Mouse (Mus musculus): Measurements from ENCODE around the gene Olfr799. TPM values are rescaled to one million over a fixed set of nuclear protein-coding genes. Genes with fewer than 3 reads are reported as not detected.

Olfr799 gene
- total RNA-seq (2012; rRNA removed) (not detected in 2 replicates), polyA plus RNA-seq (2012; ENCODE audit: insufficient read depth in 1 of 2, insufficient read length in 2 of 2, low read depth in 1 of 2, low replicate concordance in 2 of 2, missing spikeins in 1 of 2) (not detected)

DNA sequence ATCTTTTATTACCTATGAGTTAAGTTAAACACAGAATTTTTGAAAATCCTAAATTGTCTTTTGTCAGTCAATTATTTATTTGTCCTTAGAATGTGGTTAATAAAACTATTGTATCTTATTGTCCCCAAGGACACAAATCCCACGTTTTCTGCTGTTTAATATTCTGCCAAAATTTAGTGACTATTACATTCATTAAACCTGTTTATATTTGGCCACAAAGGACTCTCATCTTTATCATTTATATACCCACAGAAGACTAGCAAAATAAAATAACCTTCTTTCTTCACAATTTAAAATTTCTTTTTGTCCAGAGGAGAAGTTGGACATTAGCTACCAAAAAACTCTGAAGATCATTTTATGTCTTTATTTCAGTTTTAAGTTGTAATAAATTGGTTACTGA is at the start of gene Olfr799:
Gene Olfr799 (plus strand): TSS at position 301 of the 400 bp plus-strand sequence.
- H3K27me3 ChIP-seq (ENCODE audit: control insufficient read depth in 1 of 2, insufficient read depth in 2 of 2, low read length in 2 of 2): no peaks in the 10 kb centered on the region
- no peaks in the 10 kb centered on the region for H3K79me2 ChIP-seq (ENCODE audit: control insufficient read depth, insufficient read depth, low read length, poor library complexity)
- TF ChIP-seq NELFE (IDR thresholded peaks at IDR 0.05; ENCODE audit: low read depth, low read length): no peak
- no peak for TF ChIP-seq MEF2A (IDR thresholded peaks at IDR 0.05; ENCODE audit: extremely low read depth, insufficient replicate concordance, low read depth, low read length, poor library complexity, severe bottlenecking)
- TF ChIP-seq MYB (IDR thresholded peaks at IDR 0.05; ENCODE audit: low read depth, low read length): no peak
- TF ChIP-seq ZNF384 (IDR thresholded peaks at IDR 0.05; ENCODE audit: low read depth, low read length): no peak
- no peak for TF ChIP-seq USF2 (IDR thresholded peaks at IDR 0.05; ENCODE audit: borderline replicate concordance in 1 of 2, insufficient read depth in 1 of 2, low read depth in 1 of 2, low read length in 2 of 2)
- no peak for TF ChIP-seq POLR2AphosphoS2 (IDR thresholded peaks at IDR 0.05; ENCODE audit: low read length)
- TF ChIP-seq KAT2A (conservative IDR thresholded peaks at IDR 0.05; ENCODE audit: low read depth, low read length): no peak
- no peak for TF ChIP-seq CTCF (IDR thresholded peaks at IDR 0.05 in 2 of 3, conservative IDR thresholded peaks at IDR 0.05 in 1 of 3; ENCODE audit: control insufficient read depth in 1 of 3, insufficient read depth in 1 of 3, low read depth in 2 of 3, low read length in 3 of 3, poor library complexity in 1 of 3, severe bottlenecking in 1 of 3)
- TF ChIP-seq USF1 (IDR thresholded peaks at IDR 0.05; ENCODE audit: low read depth, low read length): no peak
- no peak for TF ChIP-seq ELF1 (IDR thresholded peaks at IDR 0.05; ENCODE audit: low read depth, low read length)
- no peak for TF ChIP-seq ZC3H11A (IDR thresholded peaks at IDR 0.05; ENCODE audit: low read depth, low read length)
- no peak for TF ChIP-seq MAZ (IDR thresholded peaks at IDR 0.05; ENCODE audit: low read depth, low read length)
- no peak for TF ChIP-seq POLR2AphosphoS5 (IDR thresholded peaks at IDR 0.05; ENCODE audit: borderline replicate concordance, low read depth, low read length)
- TF ChIP-seq CHD1 (IDR thresholded peaks at IDR 0.05; ENCODE audit: low read depth, low read length): no peak
- no peak for TF ChIP-seq SMC3 (IDR thresholded peaks at IDR 0.05; ENCODE audit: low read depth, low read length)
- TF ChIP-seq HCFC1 (IDR thresholded peaks at IDR 0.05; ENCODE audit: low read depth, low read length): no peak
- no peak for TF ChIP-seq ETS1 (IDR thresholded peaks at IDR 0.05; ENCODE audit: low read depth, low read length)
- no peak for TF ChIP-seq TCF12 (IDR thresholded peaks at IDR 0.05; ENCODE audit: low read depth, low read length)
- TF ChIP-seq GATA1 (IDR thresholded peaks at IDR 0.05; ENCODE audit: low read depth, low read length): no peak
- no peak within 1 kb of the TSS for H3K27ac ChIP-seq (ENCODE audit: control insufficient read depth, low read depth, low read length)
- H3K4me1 ChIP-seq (ENCODE audit: control insufficient read depth in 1 of 2, insufficient read depth in 2 of 2, low read length in 2 of 2): no peaks in the 10 kb centered on the region
- no peak within 1 kb of the TSS for H3K4me3 ChIP-seq (ENCODE audit: control insufficient read depth in 1 of 2, insufficient read depth in 1 of 2, low read depth in 2 of 2, low read length in 2 of 2)
- no peak for DNase-seq (ENCODE audit: low read depth, low spot score)
- H3K36me3 ChIP-seq (ENCODE audit: control insufficient read depth in 1 of 2, insufficient read depth in 2 of 2, low read length in 2 of 2): no peaks in the 10 kb centered on the region
- no peak within 1 kb of the TSS for H3K9ac ChIP-seq (ENCODE audit: control insufficient read depth, low read depth, low read length, poor library complexity, severe bottlenecking)
- no peaks in the 10 kb centered on the region for H3K9me3 ChIP-seq (replicated peaks; ENCODE audit: insufficient read depth, low read length)

DNA sequence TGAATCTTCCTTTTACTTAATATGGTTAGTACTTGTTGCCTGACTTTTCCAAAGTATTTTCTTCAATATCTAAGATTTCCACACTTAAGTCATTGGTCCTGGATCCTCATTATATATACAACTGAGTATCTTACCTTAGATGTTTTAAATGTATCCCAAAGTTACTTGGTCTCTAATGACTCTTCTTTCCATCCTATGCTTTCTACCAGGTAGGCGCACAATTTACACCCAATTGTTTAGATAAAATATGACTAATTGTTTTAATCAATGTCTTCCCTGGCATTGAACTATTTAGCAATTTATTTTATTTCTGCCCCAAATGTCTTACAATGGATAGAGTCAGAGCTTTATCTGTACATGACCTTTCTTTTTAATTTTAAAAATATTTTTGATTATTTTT is 24.8 kb upstream of the Olfr799 start, which contains the start of gene Olfr796:
Gene Olfr796 (minus strand): TSS at position 101 of the 400 bp plus-strand sequence.
- H3K36me3 ChIP-seq (ENCODE audit: control insufficient read depth in 1 of 2, insufficient read depth in 2 of 2, low read length in 2 of 2): no peaks in the 10 kb centered on the region
- TF ChIP-seq MYC (IDR thresholded peaks at IDR 0.05; ENCODE audit: low read depth, low read length): no peak
- no peak for TF ChIP-seq POLR2A (IDR thresholded peaks at IDR 0.05; ENCODE audit: control insufficient read depth in 1 of 2, insufficient read depth in 1 of 2, low read depth in 1 of 2, low read length in 2 of 2, poor library complexity in 1 of 2)
- TF ChIP-seq USF1 (IDR thresholded peaks at IDR 0.05; ENCODE audit: low read depth, low read length): no peak
- no peak for TF ChIP-seq JUND (IDR thresholded peaks at IDR 0.05; ENCODE audit: low read depth, low read length)
- TF ChIP-seq CTCF (IDR thresholded peaks at IDR 0.05 in 2 of 3, conservative IDR thresholded peaks at IDR 0.05 in 1 of 3; ENCODE audit: control insufficient read depth in 1 of 3, insufficient read depth in 1 of 3, low read depth in 2 of 3, low read length in 3 of 3, poor library complexity in 1 of 3, severe bottlenecking in 1 of 3): no peak
- TF ChIP-seq ZNF384 (IDR thresholded peaks at IDR 0.05; ENCODE audit: low read depth, low read length): no peak
- no peaks in the 10 kb centered on the region for H3K27me3 ChIP-seq (ENCODE audit: control insufficient read depth in 1 of 2, insufficient read depth in 2 of 2, low read length in 2 of 2)
- no peak for DNase-seq (ENCODE audit: low read depth, low spot score)
- H3K79me2 ChIP-seq (ENCODE audit: control insufficient read depth, insufficient read depth, low read length, poor library complexity): no peaks in the 10 kb centered on the region
- no peak within 1 kb of the TSS for H3K27ac ChIP-seq (ENCODE audit: control insufficient read depth, low read depth, low read length)
- no peaks in the 10 kb centered on the region for H3K9me3 ChIP-seq (replicated peaks; ENCODE audit: insufficient read depth, low read length)
- H3K4me1 ChIP-seq (ENCODE audit: control insufficient read depth in 1 of 2, insufficient read depth in 2 of 2, low read length in 2 of 2): no peaks in the 10 kb centered on the region
- no peak within 1 kb of the TSS for H3K4me3 ChIP-seq (ENCODE audit: control insufficient read depth in 1 of 2, insufficient read depth in 1 of 2, low read depth in 2 of 2, low read length in 2 of 2)
- H3K9ac ChIP-seq (ENCODE audit: control insufficient read depth, low read depth, low read length, poor library complexity, severe bottlenecking): no peak within 1 kb of the TSS

Measured in MEL (cell line).